Mouse (Mus musculus) limb, embryonic 12.5 days (tissue): ENCODE measurements around the gene Bpifb4. TPM values are rescaled to one million over a fixed set of nuclear protein-coding genes. Genes with fewer than 3 reads are reported as not detected.

Source experiments
- ATAC-seq: fragments of 200-750 bp; cut with Nextera tagmentation; 2 replicates; pipeline ENCODE4 v1.8.0; 2017; ENCODE audit warnings: low read depth, moderate TSS enrichment; ENCODE audit not compliant: insufficient number of reproducible peaks, insufficient read depth, low FRiP score, low TSS enrichment
- H3K27ac ChIP-seq: fragments of 300-500 bp; sonication (generic); 2 replicates; pipeline ENCODE4 v1.5.1; 2016; ENCODE audit warnings: mild to moderate bottlenecking, moderate library complexity
- H3K27me3 ChIP-seq: fragments of 300-500 bp; sonication (generic); 2 replicates; pipeline ENCODE4 v1.6.1; 2016; ENCODE audit warnings: mild to moderate bottlenecking, moderate library complexity
- H3K36me3 ChIP-seq: fragments of 300-500 bp; sonication (generic); 2 replicates; pipeline ENCODE4 v1.6.1; 2016; ENCODE audit warnings: mild to moderate bottlenecking, moderate library complexity
- H3K4me1 ChIP-seq: fragments of 300-500 bp; sonication (generic); replicated peaks from 2 replicates; pipeline ENCODE4 v1.6.1; 2016
- H3K4me2 ChIP-seq: fragments of 300-500 bp; sonication (generic); 2 replicates; pipeline ENCODE4 v1.6.1; 2016; ENCODE audit warnings: mild to moderate bottlenecking, moderate library complexity
- H3K4me3 ChIP-seq: fragments of 300-500 bp; sonication (generic); replicated peaks from 2 replicates; pipeline ENCODE4 v1.5.1; 2016; ENCODE audit warnings: mild to moderate bottlenecking
- H3K9ac ChIP-seq: fragments of 300-500 bp; sonication (generic); replicated peaks from 2 replicates; pipeline ENCODE4 v1.6.1; 2016; ENCODE audit warnings: mild to moderate bottlenecking, moderate library complexity
- H3K9me3 ChIP-seq: fragments of 300-500 bp; sonication (generic); 2 replicates; pipeline ENCODE4 v1.6.1; 2016; ENCODE audit warnings: mild to moderate bottlenecking, moderate library complexity
- WGBS: fragments of 180-500 bp; shearing (Covaris S2); methylation state at CpG from one replicate; pipeline ENCODE4 v1.1.7; 2016; 5-methylcytosine and 5-hydroxymethylcytosine counted together
- polyA plus RNA-seq: library from polyadenylated mRNA; unstranded; fragments of >200 nt; fragmentation: Nextera tagmentation; extraction: Ambion mirVana; gene quantifications from 2 replicates; pipeline ENCODE4 v1.2.1, GENCODE M21; 2016

The Bpifb4 gene
- polyA plus RNA-seq, 1 experiment from 2014 or later: not detected

- H3K36me3 ChIP-seq: no peaks in the 10 kb centered on the region
- WGBS: 90% methylated on average over 1 of the region's 1 CpGs
- H3K9me3 ChIP-seq: no peaks in the 10 kb centered on the region
- no peaks in the 10 kb centered on the region for H3K4me1 ChIP-seq
- no peak overlapping the region for H3K4me2 ChIP-seq
- H3K4me3 ChIP-seq: no peak overlapping the region
- H3K9ac ChIP-seq: no peak overlapping the region
- no peak overlapping the region for H3K27ac ChIP-seq
- no peaks in the 10 kb centered on the region for H3K27me3 ChIP-seq
- ATAC-seq: no peak
Observed at GRCm38 (mm10) chr2:154005094-154005493, 67.1 kb downstream of the Bpifb4 start.

GRCm38 (mm10) chr2:154005734-154006133, 67.7 kb downstream of the Bpifb4 start:
- no peak overlapping the region for H3K9ac ChIP-seq
- 82% methylated on average over 4 of the region's 4 CpGs for WGBS
- no peak overlapping the region for H3K4me2 ChIP-seq
- H3K27me3 ChIP-seq: no peaks in the 10 kb centered on the region
- H3K27ac ChIP-seq: no peak overlapping the region
- no peaks in the 10 kb centered on the region for H3K4me1 ChIP-seq
- no peak for ATAC-seq
- no peaks in the 10 kb centered on the region for H3K9me3 ChIP-seq
- no peaks in the 10 kb centered on the region for H3K36me3 ChIP-seq
- no peak overlapping the region for H3K4me3 ChIP-seq

- H3K27ac ChIP-seq: no peak overlapping the region
- H3K27me3 ChIP-seq: no peaks in the 10 kb centered on the region
- ATAC-seq: no peak
- no peaks in the 10 kb centered on the region for H3K36me3 ChIP-seq
- H3K4me1 ChIP-seq: no peaks in the 10 kb centered on the region
- no peak overlapping the region for H3K9ac ChIP-seq
- H3K4me2 ChIP-seq: no peak overlapping the region
- H3K4me3 ChIP-seq: no peak overlapping the region
- WGBS: 79% methylated on average over 2 of the region's 2 CpGs
- H3K9me3 ChIP-seq: no peaks in the 10 kb centered on the region
Observed at GRCm38 (mm10) chr2:154006331-154006730, 68.3 kb downstream of the Bpifb4 start.

GRCm38 (mm10) chr2:154007381-154007780, 69.4 kb downstream of the Bpifb4 start:
- Histone ChIP-seq H3K9ac (no peak overlapping the region), H3K4me1 (no peaks in the 10 kb centered on the region), H3K9me3 (no peaks in the 10 kb centered on the region), H3K27me3 (no peaks in the 10 kb centered on the region), H3K4me3 (no peak overlapping the region), H3K4me2 (no peak overlapping the region), H3K27ac (no peak overlapping the region), H3K36me3 (no peaks in the 10 kb centered on the region)
- WGBS: 74% methylated on average over 1 of the region's 1 CpGs
- ATAC-seq: no peak

DNA sequence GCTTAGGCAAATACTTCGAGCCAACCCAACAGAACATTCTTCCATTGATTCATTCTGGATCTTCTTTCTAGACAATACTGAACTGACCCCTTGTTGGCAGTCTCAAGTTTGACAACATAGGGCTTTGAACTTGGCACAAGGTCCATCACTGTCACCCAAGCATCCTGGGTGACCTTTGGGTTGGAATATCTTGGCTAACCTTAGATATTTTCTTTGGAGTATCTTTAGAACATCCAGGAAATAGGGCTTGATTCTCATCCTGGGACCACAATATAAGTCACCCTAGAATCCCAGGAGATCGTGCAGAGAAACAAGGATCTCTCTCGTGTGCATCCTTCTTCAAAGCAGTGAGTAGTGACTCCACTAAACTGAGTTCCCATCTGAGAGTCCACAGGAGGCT, 70.0 kb downstream of the Bpifb4 start, which contains the start of gene Bpifa2:
TSS of gene Bpifa2 (plus strand) at position 301 of the 400 bp plus-strand sequence.
- no peak within 1 kb of the TSS for H3K9ac ChIP-seq
- no peaks in the 10 kb centered on the region for H3K27me3 ChIP-seq
- no peak for ATAC-seq
- no peak within 1 kb of the TSS for H3K4me3 ChIP-seq
- no peak within 1 kb of the TSS for H3K27ac ChIP-seq
- H3K4me2 ChIP-seq: no peak within 1 kb of the TSS
- H3K4me1 ChIP-seq: no peaks in the 10 kb centered on the region
- H3K36me3 ChIP-seq: no peaks in the 10 kb centered on the region
- 82% methylated on average over 3 of the region's 3 CpGs for whole genome bisulfite sequencing
- H3K9me3 ChIP-seq: no peaks in the 10 kb centered on the region

Other genes with a start within 250 kb of the Bpifb4 start
- not detected in 2 replicates for gene Dnmt3c, start 241.6 kb upstream of the Bpifb4 start, polyA plus RNA-seq
- 234 and 249 TPM in 2 replicates for gene Mapre1, start 196.9 kb upstream of the Bpifb4 start, polyA plus RNA-seq
- 0.14 TPM in 1 of 2 replicates, not detected in the other for gene Efcab8, start 158.3 kb upstream of the Bpifb4 start, polyA plus RNA-seq
- not detected in 2 replicates for gene Sun5, start 67.1 kb upstream of the Bpifb4 start, polyA plus RNA-seq
- gene Bpifb2, start 63.2 kb upstream of the Bpifb4 start, polyA plus RNA-seq: not detected in 2 replicates
- gene Bpifb6, start 37.8 kb upstream of the Bpifb4 start, polyA plus RNA-seq: not detected in 2 replicates
- gene Bpifb3, start 20.0 kb upstream of the Bpifb4 start, polyA plus RNA-seq: not detected in 2 replicates
- gene Bpifa6, start 36.7 kb downstream of the Bpifb4 start, polyA plus RNA-seq: not detected in 2 replicates
- not detected in 2 replicates for gene Bpifa2, start 70.1 kb downstream of the Bpifb4 start, polyA plus RNA-seq
- not detected in 2 replicates for gene Bpifa3, start 192.1 kb downstream of the Bpifb4 start, polyA plus RNA-seq
- not detected in 2 replicates for gene Bpifa1, start 204.7 kb downstream of the Bpifb4 start, polyA plus RNA-seq
- not detected in 2 replicates for gene Bpifa5, start 224.4 kb downstream of the Bpifb4 start, polyA plus RNA-seq